Mouse (Mus musculus): ENCODE data around the gene Zdhhc17.
A peak's percentile ranks its signal among the peaks of the same experiment; 100 is the strongest.

GRCm38 (mm10) chr10:110976046-110976445 lies 33.9 kb downstream of the Zdhhc17 start:
- TF ChIP-seq CTCF (IDR thresholded peaks at IDR 0.05) (peak; percentile 84), EP300 (IDR thresholded peaks at IDR 0.05) (no peak)

All from lung, postnatal 0 days (tissue).